Mouse (Mus musculus) megakaryocyte, adult 5-6 weeks (primary cell): ENCODE results near the gene Rnf126. TPM values are rescaled to one million over a fixed set of nuclear protein-coding genes. Genes with fewer than 3 reads are reported as not detected.

Experiments used
- ATAC-seq: 2 replicates; pipeline ENCODE4 v1.8.0; 2016; ENCODE audit warnings: mild to moderate bottlenecking, inconsistent platforms; ENCODE audit not compliant: poor library complexity, severe bottlenecking
- total RNA-seq, 2 experiments: library from RNA; stranded (forward) in 1 of 2; stranded (reverse) in 1 of 2; fragments of 153-499, 151-499 nt in 1 of 2; fragments of 221-1000, 200-1000 nt in 1 of 2; gene quantifications; 2 replicates each; pipeline versions ENCODE4 v1.2.3 to v1.2.4; 2015 to 2017

Rnf126 gene
- total RNA-seq, 2 experiments from 2014 or later = 12.5 to 34.0 TPM

DNA sequence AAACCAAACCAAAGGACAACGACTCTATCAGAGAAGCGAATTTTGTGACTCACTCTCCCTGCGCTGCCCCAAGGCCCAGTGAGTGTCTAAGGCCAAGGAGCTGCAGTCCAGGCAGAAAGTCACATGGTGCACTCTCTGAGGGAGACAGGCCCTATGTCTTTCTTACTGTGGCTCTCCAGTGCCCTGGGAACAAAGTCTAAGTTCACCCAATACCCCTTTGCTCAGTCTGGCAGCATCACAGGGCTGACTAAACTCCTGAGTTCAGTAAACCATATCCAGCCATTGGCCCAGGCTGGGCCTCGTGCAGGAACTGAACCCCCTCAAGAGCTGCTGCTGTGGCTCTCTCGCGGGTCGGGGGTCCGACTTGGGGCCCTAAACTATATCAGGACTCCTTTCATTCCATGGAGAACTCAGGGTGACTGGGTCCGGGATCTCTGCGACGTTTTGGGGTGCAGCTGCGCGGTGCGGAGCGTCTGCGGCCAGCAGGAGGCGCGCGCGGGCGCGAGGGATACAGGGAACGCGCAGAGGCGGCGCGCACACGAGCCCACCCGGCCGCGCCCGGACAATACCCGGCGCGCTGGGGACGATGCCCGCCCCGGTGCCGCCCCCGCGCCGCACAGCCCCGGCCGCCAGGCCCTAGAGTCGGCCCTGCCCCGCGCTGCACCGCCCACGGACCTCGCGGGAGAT lies 26.4 kb upstream of the Rnf126 start, which contains the start of gene Palm:
Gene Palm, plus strand, starts transcription at position 522 of the 687 bp plus-strand sequence.
- peak; percentile 65 for ATAC-seq

DNA sequence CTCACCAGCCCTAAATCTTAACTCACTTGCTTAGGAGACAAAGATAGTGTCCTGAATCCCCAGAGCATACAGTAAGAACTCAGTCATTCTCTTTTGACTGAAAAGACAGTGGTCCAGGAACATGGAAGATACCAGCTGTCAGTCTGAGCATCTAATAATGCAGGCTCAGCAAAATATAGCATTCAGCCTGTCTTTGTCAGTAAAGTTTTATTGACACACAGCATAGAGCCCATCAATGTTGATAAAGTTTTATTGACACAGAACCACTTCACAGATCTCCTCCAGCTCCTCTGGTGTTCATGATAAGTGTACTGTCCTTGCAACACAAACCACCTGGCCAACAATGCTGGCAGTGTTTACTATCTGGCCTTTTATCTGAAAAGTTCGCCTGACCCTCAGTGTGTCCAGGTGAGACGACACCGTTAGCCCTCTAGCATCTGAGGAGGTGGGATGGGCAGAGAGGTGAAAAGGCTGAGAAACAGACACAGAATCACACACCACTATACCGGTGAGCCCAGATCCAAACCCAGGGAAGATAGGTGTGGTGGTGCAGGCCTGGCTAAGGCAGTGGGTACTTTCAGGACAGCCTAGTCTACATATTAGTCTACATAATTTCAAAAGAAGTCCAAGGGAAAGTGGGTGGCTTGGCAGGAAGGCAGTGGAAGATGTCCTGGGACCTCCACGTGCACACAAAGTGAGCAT lies 25.7 kb upstream of the Rnf126 start:
- no peak for ATAC-seq

GRCm38 (mm10) chr10:79790861-79791260 lies 24.1 kb upstream of the Rnf126 start, which contains the start of gene Prss57:
TSS of gene Prss57 (minus strand) at chr10:79790961.
- no peak for ATAC-seq

GRCm38 (mm10) chr10:79789581-79789980 lies 22.8 kb upstream of the Rnf126 start:
- no peak for ATAC-seq

GRCm38 (mm10) chr10:79788386-79789158 lies 21.8 kb upstream of the Rnf126 start:
- ATAC-seq = peak; percentile 52

GRCm38 (mm10) chr10:79783920-79784800 lies 17.4 kb upstream of the Rnf126 start:
- ATAC-seq = no peak

DNA sequence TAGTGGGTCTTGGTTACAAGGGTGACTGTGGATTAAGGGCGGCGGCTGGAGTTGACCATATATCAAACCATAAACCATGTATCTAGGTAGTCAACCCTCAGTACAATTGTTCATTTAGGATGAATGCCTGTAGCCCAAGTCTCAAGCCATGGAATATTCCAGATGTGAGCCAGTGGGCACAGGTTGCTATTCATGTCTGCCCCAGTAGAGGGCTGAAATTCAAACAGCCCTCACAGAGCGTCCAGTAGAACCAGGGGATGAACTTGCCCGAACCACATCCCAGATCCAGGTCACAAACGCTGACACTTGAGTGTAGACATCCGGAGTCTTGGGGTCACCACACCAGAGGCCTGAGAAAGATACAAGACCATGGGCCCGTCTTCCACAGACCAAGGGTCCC lies 16.3 kb upstream of the Rnf126 start:
- ATAC-seq = no peak

DNA sequence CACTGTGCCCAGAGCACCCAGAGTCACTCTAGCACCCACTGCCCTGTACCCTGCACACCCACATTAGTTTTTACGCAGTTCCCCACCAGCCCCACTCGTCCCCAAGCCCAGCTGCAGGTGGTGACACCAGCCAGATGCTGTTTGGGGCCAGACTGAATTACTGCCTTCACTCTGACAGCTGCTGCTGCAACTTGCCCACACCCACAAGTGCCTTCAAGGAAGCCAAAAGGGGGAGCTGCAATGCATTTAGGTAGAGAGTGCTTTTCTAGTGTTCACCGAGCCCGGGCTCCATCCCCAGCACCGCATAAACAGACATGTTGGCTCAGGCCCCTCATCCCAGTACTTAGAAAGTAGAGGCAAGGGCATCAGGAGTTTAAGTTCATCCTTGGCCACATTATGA lies 15.2 kb upstream of the Rnf126 start:
- ATAC-seq = no peak

GRCm38 (mm10) chr10:79781139-79781538 lies 14.4 kb upstream of the Rnf126 start:
- no peak; the same call in 1 of the 2 replicates for ATAC-seq

DNA sequence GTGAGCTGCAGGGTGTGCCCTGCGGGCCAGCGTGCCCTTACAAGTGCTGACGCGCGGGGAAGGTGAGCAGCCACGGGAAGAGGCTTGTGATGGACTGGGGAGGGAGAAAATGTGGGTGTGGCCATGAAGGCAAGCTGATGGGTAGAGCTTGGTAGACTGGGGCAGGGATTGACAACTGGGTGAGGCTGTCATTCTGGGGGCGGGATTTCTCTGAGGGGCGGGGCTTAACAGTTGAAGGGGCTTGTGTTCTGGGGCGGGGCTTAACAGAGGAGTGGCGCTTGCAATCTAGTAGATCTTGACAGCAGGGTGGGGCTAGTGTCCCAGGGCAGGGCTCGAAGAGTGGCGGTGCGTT lies 13.9 kb upstream of the Rnf126 start:
- peak; percentile 65 for ATAC-seq

DNA sequence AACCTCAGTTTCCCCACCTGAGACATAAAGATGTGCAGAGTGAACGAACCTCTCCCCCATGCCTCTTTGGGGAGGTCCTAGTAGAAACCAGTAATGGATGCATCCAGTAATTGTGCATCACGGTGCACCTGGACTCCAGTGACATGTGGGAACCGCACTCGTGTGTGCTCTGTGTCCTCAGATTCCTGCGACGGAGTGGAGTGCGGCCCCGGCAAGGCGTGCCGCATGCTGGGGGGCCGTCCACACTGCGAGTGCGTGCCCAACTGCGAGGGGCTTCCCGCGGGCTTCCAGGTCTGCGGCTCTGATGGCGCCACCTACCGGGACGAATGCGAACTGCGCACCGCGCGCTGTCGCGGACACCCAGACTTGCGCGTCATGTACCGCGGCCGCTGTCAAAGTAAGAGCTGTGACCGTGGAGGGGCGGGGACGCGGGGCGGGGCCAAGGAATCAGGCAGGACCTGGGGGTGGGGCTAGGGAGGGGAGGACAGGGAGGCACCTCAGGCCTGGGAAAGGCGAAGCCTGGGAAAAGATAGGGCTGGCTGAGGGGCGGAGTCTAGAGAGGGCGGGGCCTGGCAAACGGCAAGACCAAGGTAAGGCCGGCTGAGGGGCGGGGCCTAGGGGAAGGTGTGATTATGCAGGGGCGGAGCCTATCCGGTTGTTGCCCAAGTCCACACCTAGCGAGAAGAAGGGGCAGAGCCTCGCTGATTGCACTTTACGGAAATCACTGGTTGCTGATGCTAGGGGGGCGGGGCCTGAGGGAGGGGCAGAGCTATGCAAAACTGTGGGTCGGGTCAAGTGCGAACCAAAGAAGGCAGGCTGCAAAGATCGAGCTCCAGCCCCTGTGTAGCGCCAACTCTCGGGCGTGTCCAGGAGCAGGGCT lies 13.3 kb upstream of the Rnf126 start:
- peak; percentile 80 for ATAC-seq

DNA sequence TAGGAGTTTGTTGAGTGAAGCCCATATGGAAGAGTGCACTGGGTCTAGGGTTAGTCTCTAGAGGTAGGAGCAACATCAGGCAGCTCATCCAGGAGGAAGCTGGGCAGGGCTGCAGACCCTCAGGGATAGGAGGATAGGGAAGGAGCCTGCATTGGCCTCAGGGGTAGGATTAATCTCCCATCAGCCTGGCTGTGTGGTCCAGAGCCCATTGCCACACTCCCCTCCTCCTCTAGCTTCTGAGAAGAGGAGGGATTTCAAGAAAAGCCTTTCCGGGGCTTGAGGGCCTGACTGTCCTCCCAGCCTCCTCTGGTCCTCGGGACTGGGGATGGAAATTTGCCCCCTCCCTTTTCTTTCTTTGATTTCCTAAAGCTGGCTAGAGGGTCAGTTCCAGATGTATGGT lies 12.4 kb upstream of the Rnf126 start:
- no peak for ATAC-seq

- ATAC-seq = no peak
These were observed 11.3 kb upstream of the Rnf126 start for GRCm38 (mm10) chr10:79778006-79778405.

GRCm38 (mm10) chr10:79777103-79777531 lies 10.4 kb upstream of the Rnf126 start, which contains the start of gene Fstl3:
TSS of gene Fstl3 (plus strand) at chr10:79777272.
- ATAC-seq = no peak

DNA sequence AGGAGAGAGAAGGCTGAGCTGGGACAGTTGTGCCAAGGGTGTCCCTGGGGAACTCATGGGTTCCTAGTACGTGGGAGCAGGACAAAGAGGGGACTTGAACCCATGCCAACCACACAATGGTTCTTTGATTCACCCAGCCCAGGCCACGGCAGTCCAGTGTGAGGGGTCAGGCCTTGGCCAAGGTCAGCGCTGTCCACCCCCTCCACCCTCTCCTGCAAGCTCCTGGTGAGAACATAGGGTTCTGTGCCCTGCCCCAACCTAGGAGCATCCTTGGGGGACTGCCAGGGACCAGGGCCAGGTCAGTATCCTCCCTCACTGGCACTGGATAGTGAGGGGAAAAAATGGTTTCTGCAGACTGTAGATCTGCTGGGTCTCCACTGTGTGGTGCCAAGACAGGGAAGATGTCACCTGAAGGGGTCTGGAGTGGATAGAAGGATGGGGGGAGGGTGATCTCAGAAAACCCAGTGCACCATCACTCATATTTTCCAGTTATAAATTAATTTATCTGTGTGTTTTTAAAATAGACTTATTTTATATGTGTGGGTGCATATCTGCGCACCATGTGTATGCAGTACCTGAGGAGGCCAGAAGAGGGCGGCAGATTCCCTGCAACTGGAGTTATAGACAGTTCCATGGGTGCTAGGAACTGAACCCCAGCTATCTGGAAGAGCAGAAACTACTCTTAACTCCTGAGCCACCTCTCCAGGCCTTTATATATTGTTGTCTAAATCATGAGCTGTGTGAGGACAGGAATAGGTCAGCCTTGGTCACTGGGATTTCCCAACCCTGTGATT lies 7.9 kb upstream of the Rnf126 start:
- no peak for ATAC-seq

GRCm38 (mm10) chr10:79773208-79773607 lies 6.5 kb upstream of the Rnf126 start:
- ATAC-seq = no peak

DNA sequence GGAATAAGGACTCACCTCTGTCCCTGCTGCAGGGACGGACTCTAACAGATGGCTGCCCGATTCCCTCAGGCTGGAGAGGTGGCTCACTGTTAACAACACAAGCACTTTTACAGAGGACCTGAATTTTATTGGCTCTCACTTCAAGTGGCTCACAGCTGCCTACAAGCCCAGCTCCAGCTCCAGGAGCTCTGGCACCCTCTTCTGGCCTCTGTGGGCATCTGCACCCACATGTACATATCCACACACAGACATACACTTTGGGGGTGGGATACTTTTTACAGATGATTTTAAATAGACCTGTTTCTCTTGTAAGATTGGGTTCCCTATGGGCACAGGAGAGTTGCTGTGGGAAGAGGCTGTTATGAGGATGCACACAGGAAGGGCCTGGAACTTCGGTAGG lies 5.6 kb upstream of the Rnf126 start:
- no peak for ATAC-seq

- ATAC-seq = no peak
These were observed 2.6 kb upstream of the Rnf126 start for GRCm38 (mm10) chr10:79769329-79769728.

- 0 out of 2 replicates have a peak, but pooled peaks have one; percentile 23 for ATAC-seq
These were observed 1.6 kb upstream of the Rnf126 start for GRCm38 (mm10) chr10:79768400-79768799.
